Mouse (Mus musculus): ENCODE data around the gene Begain. TPM values are rescaled to one million over a fixed set of nuclear protein-coding genes. Genes with fewer than 3 reads are reported as not detected.

Begain gene
- polyA plus RNA-seq, 1 experiment from 2014 or later, result 11.5 TPM

- Histone ChIP-seq H3K9ac (replicated peaks) (no peak overlapping the region), H3K4me3 (no peak overlapping the region), H3K27me3 (peaks cover 42% of the 10 kb centered on the region), H3K4me2 (replicated peaks) (no peak overlapping the region), H3K4me1 (no peaks in the 10 kb centered on the region), H3K36me3 (no peaks in the 10 kb centered on the region), H3K27ac (replicated peaks) (no peak overlapping the region), H3K9me3 (no peaks in the 10 kb centered on the region)
- no peak for ATAC-seq (ENCODE audit: low FRiP score, low read depth)
- WGBS, result 79% methylated on average over 7 of the region's 7 CpGs
Measured at GRCm38 (mm10) chr12:109045581-109045980, 22.4 kb downstream of the Begain start.

DNA sequence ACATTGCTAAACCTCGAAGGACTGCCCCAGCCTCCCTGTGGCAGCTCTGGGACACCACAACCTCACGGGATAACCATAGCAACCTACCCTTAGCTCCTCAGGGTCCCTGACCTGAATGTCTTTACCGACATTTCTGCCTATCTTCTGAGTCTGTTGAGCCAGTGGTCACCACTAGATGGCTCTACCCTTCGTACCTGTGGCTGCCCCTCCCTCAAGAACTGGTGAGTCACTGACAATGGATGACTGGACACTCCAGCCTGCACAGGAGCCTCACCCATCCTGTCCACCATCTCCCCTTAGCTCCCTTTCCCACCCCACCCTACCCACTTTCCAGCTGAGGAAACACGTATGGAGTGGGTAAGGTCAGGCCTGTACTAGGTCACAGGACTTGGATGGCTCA is 23.5 kb downstream of the Begain start:
- Histone ChIP-seq H3K36me3 (no peaks in the 10 kb centered on the region), H3K4me1 (peaks cover 2% of the 10 kb centered on the region; the same call in 1 of the 2 replicates), H3K27ac (replicated peaks) (no peak overlapping the region), H3K9me3 (no peaks in the 10 kb centered on the region), H3K4me3 (no peak overlapping the region), H3K9ac (replicated peaks) (no peak overlapping the region), H3K27me3 (peaks cover 32% of the 10 kb centered on the region), H3K4me2 (replicated peaks) (no peak overlapping the region)
- ATAC-seq (ENCODE audit: low FRiP score, low read depth), result no peak
- WGBS, result 30% methylated on average over 5 of the region's 5 CpGs

GRCm38 (mm10) chr12:109039311-109039710 is 28.7 kb downstream of the Begain start:
- Histone ChIP-seq H3K4me3 (no peak overlapping the region), H3K4me2 (replicated peaks) (no peak overlapping the region), H3K27me3 (peaks cover 36% of the 10 kb centered on the region), H3K9ac (replicated peaks) (no peak overlapping the region), H3K36me3 (no peaks in the 10 kb centered on the region), H3K27ac (replicated peaks) (no peak overlapping the region), H3K4me1 (peaks cover 24% of the 10 kb centered on the region), H3K9me3 (no peaks in the 10 kb centered on the region)
- 74% methylated on average over 7 of the region's 7 CpGs for WGBS
- no peak for ATAC-seq (ENCODE audit: low FRiP score, low read depth)

DNA sequence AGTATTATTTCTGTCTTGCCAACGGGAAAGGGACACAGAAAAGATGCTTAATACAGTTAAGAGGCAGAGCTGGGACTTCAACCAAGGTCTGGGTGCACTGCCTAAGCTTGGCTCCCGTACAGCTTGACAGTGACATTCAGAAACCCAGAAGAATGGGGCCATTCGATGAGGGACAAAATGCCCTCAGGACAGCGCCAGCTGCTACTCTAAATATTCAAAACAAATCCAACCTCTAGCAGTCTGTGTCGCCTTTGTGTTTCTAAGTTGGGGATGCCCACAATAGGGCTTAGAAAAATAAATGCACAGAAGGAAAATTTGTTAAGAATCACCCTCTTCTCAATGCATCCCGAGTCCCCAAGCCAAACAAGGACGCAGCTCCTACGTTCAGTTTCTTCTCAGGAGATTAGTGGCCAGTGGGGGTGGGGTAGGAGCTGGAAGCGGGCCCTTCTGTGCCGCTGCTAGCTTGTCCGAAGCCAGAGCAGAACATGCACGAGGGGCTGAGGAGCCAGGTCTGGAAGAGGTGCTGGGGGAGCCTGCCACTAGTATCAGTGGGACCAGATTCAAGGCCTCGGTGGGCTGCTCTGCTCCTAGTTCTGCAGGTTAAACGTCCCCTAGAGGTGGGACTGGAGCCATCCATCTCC is 29.7 kb downstream of the Begain start:
- ATAC-seq (ENCODE audit: low FRiP score, low read depth), result peak; percentile 51; the same call in 1 of the 2 replicates
- Histone ChIP-seq H3K4me3 (no peak overlapping the region), H3K27me3 (peaks cover 39% of the 10 kb centered on the region), H3K27ac (replicated peaks) (peak overlapping the region; percentile 64), H3K9me3 (no peaks in the 10 kb centered on the region), H3K4me2 (replicated peaks) (no peak overlapping the region), H3K36me3 (peaks cover 4% of the 10 kb centered on the region; the same call in 1 of the 2 replicates), H3K4me1 (peaks cover 24% of the 10 kb centered on the region), H3K9ac (replicated peaks) (no peak overlapping the region)
- WGBS, result 25% methylated on average over 14 of the region's 14 CpGs

GRCm38 (mm10) chr12:109037026-109037425 is 31.0 kb downstream of the Begain start:
- no peak overlapping the region for H3K9ac ChIP-seq (replicated peaks)
- peaks cover 24% of the 10 kb centered on the region for H3K4me1 ChIP-seq
- no peak overlapping the region for H3K27ac ChIP-seq (replicated peaks)
- 72% methylated on average over 2 of the region's 2 CpGs for WGBS
- no peak for ATAC-seq (ENCODE audit: low FRiP score, low read depth)
- no peak overlapping the region for H3K4me2 ChIP-seq (replicated peaks)
- H3K9me3 ChIP-seq, result no peaks in the 10 kb centered on the region
- H3K36me3 ChIP-seq, result peaks cover 4% of the 10 kb centered on the region; the same call in 1 of the 2 replicates
- H3K4me3 ChIP-seq, result no peak overlapping the region
- peaks cover 38% of the 10 kb centered on the region for H3K27me3 ChIP-seq

GRCm38 (mm10) chr12:109023780-109024179 is 44.2 kb downstream of the Begain start:
- no peak overlapping the region for H3K4me2 ChIP-seq (replicated peaks)
- H3K9me3 ChIP-seq, result no peaks in the 10 kb centered on the region
- ATAC-seq (ENCODE audit: low FRiP score, low read depth), result no peak
- no peak overlapping the region for H3K9ac ChIP-seq (replicated peaks)
- no peak overlapping the region for H3K4me3 ChIP-seq
- no peak overlapping the region for H3K27ac ChIP-seq (replicated peaks)
- no peaks in the 10 kb centered on the region for H3K36me3 ChIP-seq
- 54% methylated on average over 9 of the region's 9 CpGs for WGBS
- H3K27me3 ChIP-seq, result no peaks in the 10 kb centered on the region
- H3K4me1 ChIP-seq, result no peaks in the 10 kb centered on the region

GRCm38 (mm10) chr12:109022966-109023365 is 45.1 kb downstream of the Begain start:
- no peaks in the 10 kb centered on the region for H3K36me3 ChIP-seq
- no peaks in the 10 kb centered on the region for H3K9me3 ChIP-seq
- 87% methylated on average over 5 of the region's 5 CpGs for WGBS
- no peaks in the 10 kb centered on the region for H3K27me3 ChIP-seq
- H3K9ac ChIP-seq (replicated peaks), result no peak overlapping the region
- no peak overlapping the region for H3K4me2 ChIP-seq (replicated peaks)
- H3K27ac ChIP-seq (replicated peaks), result no peak overlapping the region
- no peak overlapping the region for H3K4me3 ChIP-seq
- H3K4me1 ChIP-seq, result no peaks in the 10 kb centered on the region
- no peak for ATAC-seq (ENCODE audit: low FRiP score, low read depth)

DNA sequence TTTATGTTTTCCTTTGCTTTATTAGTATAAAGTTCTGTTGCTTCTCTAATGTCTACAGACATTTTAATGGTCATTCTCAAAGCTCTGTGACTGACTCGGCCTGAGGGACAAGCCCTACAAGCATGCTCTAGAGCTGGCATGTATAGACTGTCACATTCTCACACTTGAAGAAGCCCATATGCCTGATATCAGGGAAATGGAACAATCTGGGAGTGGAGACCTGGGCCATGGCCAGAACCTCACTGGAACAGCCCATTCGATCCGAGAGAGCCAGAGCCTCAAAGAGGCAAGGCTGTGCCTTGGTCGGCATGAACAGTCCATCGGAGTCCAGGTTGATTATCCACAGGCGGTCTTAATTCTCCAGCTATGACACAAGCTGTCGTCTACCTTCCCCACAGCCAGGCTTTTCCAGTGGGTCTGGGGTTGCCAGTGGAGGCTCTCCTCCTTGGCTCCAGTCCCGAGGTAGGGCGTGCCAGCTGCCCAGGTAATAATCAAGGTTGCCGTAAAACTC is 45.8 kb downstream of the Begain start:
- 91% methylated on average over 10 of the region's 10 CpGs for WGBS
- H3K4me1 ChIP-seq, result no peaks in the 10 kb centered on the region
- no peak overlapping the region for H3K4me3 ChIP-seq
- H3K9ac ChIP-seq (replicated peaks), result no peak overlapping the region
- H3K27ac ChIP-seq (replicated peaks), result no peak overlapping the region
- no peaks in the 10 kb centered on the region for H3K27me3 ChIP-seq
- no peak overlapping the region for H3K4me2 ChIP-seq (replicated peaks)
- no peak for ATAC-seq (ENCODE audit: low FRiP score, low read depth)
- H3K9me3 ChIP-seq, result no peaks in the 10 kb centered on the region
- no peaks in the 10 kb centered on the region for H3K36me3 ChIP-seq

DNA sequence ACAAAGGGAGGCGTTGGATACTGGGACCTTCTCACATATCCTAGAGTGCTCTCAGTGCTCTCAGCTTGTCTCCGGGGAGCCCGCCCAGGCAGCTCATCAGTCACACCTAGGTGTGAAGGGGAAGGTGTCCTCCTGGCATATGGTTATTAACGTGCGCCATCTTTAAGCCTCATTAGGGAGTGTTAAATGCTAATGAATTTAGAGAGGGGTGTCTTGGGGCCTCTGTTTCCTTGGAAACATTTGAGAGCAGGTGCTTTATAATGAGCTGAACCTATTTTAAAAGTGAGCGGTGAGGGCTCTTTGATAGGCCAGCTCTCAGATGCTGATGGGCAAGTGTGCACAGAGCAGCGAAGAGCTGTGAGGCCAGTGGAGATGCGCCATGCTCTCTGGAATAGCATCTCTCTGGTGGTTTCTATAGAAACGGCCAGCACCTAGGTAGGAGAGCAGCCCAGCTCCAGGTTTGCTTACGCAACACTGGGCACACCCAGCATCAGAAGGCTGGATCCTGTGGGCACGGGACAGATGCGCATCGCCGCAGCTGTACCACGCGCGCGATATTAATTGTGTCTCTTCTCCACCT is 57.9 kb downstream of the Begain start:
- 81% methylated on average over 18 of the region's 18 CpGs for WGBS
- peak; percentile 58; the same call in 1 of the 2 replicates for ATAC-seq (ENCODE audit: low FRiP score, low read depth)
- no peak overlapping the region for H3K4me2 ChIP-seq (replicated peaks)

DNA sequence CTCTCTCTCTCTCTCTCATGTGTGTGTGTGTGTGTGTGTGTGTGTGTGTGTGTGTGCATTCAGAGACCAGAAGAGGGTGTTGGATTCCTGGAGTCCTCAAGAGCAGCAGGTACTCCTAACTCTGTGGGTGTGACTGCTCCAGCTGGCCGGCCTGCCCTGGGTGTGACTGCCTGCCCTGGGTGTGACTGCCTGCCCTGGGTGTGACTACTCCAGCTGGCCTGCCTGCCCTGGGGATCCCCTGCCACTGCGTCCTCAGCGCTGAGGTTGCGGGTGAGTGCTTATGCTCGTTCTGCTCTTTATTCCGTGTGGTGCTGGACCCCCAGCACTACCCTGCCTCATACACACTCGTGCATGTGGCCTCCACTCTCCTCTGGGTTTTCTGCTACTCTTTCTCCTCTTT is 65.0 kb downstream of the Begain start:
- H3K27ac ChIP-seq (replicated peaks), result no peak overlapping the region

More for the DNA sequence above, 57.9 kb downstream of the Begain start:
- Histone ChIP-seq H3K36me3 (no peaks in the 10 kb centered on the region), H3K27ac (replicated peaks) (0 out of 2 replicates have a peak overlapping the region, but pooled peaks have one; percentile 10), H3K4me3 (no peak overlapping the region), H3K27me3 (no peaks in the 10 kb centered on the region), H3K9ac (replicated peaks) (no peak overlapping the region), H3K4me1 (peaks cover 19% of the 10 kb centered on the region), H3K9me3 (no peaks in the 10 kb centered on the region)

DNA sequence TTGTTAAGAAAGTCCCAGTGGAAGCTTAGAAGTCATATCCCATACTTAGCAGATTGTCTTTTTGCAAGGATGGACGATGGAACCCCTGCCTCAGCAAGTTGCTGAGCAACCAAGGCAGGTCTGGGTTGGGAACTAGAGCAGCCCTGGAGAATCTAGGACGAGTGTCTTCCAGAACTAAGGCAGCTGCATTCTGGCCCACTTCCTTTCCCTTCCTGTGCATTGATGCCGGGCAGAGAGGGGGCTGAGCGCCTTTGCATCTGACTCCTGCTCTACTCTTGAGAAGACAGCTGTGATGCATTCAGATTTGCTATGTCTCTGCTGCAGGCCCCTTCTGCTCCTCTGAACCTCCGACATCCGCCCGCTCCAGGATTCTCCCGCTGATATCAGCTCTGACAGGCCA is 70.8 kb downstream of the Begain start:
- H3K36me3 ChIP-seq, result no peaks in the 10 kb centered on the region
- ATAC-seq (ENCODE audit: low FRiP score, low read depth), result no peak
- H3K27me3 ChIP-seq, result no peaks in the 10 kb centered on the region
- H3K4me1 ChIP-seq, result no peaks in the 10 kb centered on the region
- 83% methylated on average over 8 of the region's 8 CpGs for WGBS
- H3K9me3 ChIP-seq, result no peaks in the 10 kb centered on the region
- H3K4me2 ChIP-seq (replicated peaks), result no peak overlapping the region
- no peak overlapping the region for H3K27ac ChIP-seq (replicated peaks)
- no peak overlapping the region for H3K4me3 ChIP-seq
- no peak overlapping the region for H3K9ac ChIP-seq (replicated peaks)

More for the DNA sequence above, 65.0 kb downstream of the Begain start:
- H3K9me3 ChIP-seq, result no peaks in the 10 kb centered on the region
- H3K4me3 ChIP-seq, result no peak overlapping the region
- no peak for ATAC-seq (ENCODE audit: low FRiP score, low read depth)
- WGBS, result 80% methylated on average over 7 of the region's 7 CpGs
- H3K9ac ChIP-seq (replicated peaks), result no peak overlapping the region
- H3K4me2 ChIP-seq (replicated peaks), result no peak overlapping the region
- H3K36me3 ChIP-seq, result no peaks in the 10 kb centered on the region
- no peaks in the 10 kb centered on the region for H3K27me3 ChIP-seq
- peaks cover 10% of the 10 kb centered on the region for H3K4me1 ChIP-seq

- no peaks in the 10 kb centered on the region for H3K27me3 ChIP-seq
- no peaks in the 10 kb centered on the region for H3K9me3 ChIP-seq
- no peaks in the 10 kb centered on the region for H3K36me3 ChIP-seq
- no peak for ATAC-seq (ENCODE audit: low FRiP score, low read depth)
- no peak overlapping the region for H3K9ac ChIP-seq (replicated peaks)
- no peak overlapping the region for H3K4me3 ChIP-seq
- H3K4me1 ChIP-seq, result no peaks in the 10 kb centered on the region
- whole genome bisulfite sequencing, result 80% methylated on average over 12 of the region's 12 CpGs
- H3K4me2 ChIP-seq (replicated peaks), result no peak overlapping the region
- no peak overlapping the region for H3K27ac ChIP-seq (replicated peaks)
Measured at GRCm38 (mm10) chr12:108995976-108996636, 71.9 kb downstream of the Begain start.
